Mouse (Mus musculus) E14TG2a.4 (cell line): ENCODE measurements around the gene Tgfbrap1.
A peak's percentile ranks its signal among the peaks of the same experiment; 100 is the strongest.

Source experiments
- H3K27me3 ChIP-seq: 2 replicates; pipeline ENCODE4 v1.6.1; 2014; ENCODE audit warnings: low read length, control low read depth; ENCODE audit not compliant: insufficient read depth
- H3K36me3 ChIP-seq: 2 replicates; pipeline ENCODE4 v1.6.1; 2014; ENCODE audit warnings: low read length, control low read depth; ENCODE audit not compliant: insufficient read depth
- H3K4me1 ChIP-seq: replicated peaks from 2 replicates; pipeline ENCODE4 v1.6.1; 2014; ENCODE audit warnings: low read depth, low read length, control low read depth
- H3K4me3 ChIP-seq: replicated peaks from 2 replicates; pipeline ENCODE4 v1.5.1; 2014; ENCODE audit warnings: mild to moderate bottlenecking, low read length
- H3K9me3 ChIP-seq: 2 replicates; pipeline ENCODE4 v1.6.1; 2014; ENCODE audit warnings: low read length, control low read depth
- CTCF ChIP-seq: conservative IDR thresholded peaks from 2 replicates; pipeline ENCODE4 v1.5.1; 2014; ENCODE audit warnings: low read length
- NANOG ChIP-seq: IDR thresholded peaks from 2 replicates; pipeline ENCODE4 v1.6.1; 2014; ENCODE audit warnings: borderline replicate concordance, low read length, mixed read lengths
- POU5F1 ChIP-seq: IDR thresholded peaks from 2 replicates; pipeline ENCODE4 v1.6.1; 2014; ENCODE audit warnings: low read length, borderline replicate concordance

Tgfbrap1 gene

DNA sequence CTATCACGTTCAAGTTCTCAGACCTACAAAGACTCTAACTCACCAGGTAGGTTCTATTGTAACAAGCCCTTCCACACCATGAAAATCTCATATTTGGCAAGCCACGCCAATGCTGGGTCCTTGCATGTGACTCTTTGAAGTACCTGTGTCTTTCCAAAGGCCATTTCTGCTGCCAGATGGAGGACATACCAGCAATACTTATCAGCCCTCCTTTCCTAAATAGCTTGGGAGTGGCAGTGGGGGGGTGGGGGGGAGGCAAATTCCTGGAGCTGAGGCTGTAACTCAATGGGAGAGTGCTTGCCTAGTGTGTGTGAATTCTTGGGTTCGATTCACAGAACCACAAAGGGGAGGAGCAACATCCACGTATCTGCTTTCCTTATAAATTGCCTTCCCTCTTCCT, 26.3 kb upstream of the Tgfbrap1 start:
- Histone ChIP-seq H3K27me3 (peaks cover 16% of the 10 kb centered on the region), H3K4me3 (no peak overlapping the region), H3K4me1 (peaks cover 12% of the 10 kb centered on the region; the same call in 1 of the 2 replicates), H3K9me3 (no peaks in the 10 kb centered on the region), H3K36me3 (no peaks in the 10 kb centered on the region)
- no peak for TF ChIP-seq NANOG
- no peak for TF ChIP-seq POU5F1
- TF ChIP-seq CTCF: no peak

DNA sequence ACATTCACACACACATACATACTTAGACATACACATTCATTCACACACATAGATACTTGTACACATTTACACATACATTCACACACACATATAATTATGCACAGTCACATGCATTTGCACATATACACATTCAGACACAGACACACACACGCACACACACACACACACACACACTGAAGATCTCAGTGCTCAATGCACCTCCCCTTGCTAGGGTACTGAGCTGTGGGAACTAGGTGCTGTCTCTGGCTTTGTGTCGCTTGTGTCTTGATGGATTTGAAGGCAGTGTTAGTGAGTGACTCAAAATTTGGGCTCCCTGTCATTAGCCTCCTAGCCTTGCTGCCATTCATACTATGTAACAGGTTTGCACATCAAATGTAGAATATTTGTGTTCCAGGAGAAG, 24.2 kb upstream of the Tgfbrap1 start:
- TF ChIP-seq NANOG (no peak), POU5F1 (no peak), CTCF (no peak)
- Histone ChIP-seq H3K9me3 (peaks cover 7% of the 10 kb centered on the region; the same call in 1 of the 2 replicates), H3K36me3 (peaks cover 6% of the 10 kb centered on the region), H3K4me1 (peaks cover 7% of the 10 kb centered on the region; the same call in 1 of the 2 replicates), H3K4me3 (no peak overlapping the region), H3K27me3 (peaks cover 16% of the 10 kb centered on the region)

DNA sequence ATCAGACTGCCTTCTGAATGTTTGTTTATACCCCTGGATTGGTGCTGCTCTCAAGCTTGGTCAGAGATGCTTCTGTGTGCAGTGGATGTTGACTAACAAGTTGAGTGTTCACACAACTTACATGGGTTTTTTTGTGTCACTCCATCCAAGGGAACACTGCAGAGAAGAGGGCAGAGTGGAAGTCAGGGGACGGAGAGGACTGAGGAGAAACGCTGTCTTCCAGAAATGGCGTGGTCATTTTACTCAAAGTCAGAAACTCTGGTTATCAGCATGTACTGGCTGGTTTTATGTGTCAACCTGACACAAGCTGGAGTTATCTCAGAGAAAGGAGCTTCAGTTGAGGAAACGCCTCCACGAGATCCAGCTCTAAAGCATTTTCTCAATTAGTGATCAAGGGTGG, 22.5 kb upstream of the Tgfbrap1 start:
- Histone ChIP-seq H3K4me1 (peaks cover 7% of the 10 kb centered on the region; the same call in 1 of the 2 replicates), H3K27me3 (peaks cover 16% of the 10 kb centered on the region), H3K4me3 (no peak overlapping the region), H3K9me3 (peaks cover 7% of the 10 kb centered on the region; the same call in 1 of the 2 replicates), H3K36me3 (peaks cover 16% of the 10 kb centered on the region)
- TF ChIP-seq CTCF (no peak), NANOG (no peak), POU5F1 (no peak)

DNA sequence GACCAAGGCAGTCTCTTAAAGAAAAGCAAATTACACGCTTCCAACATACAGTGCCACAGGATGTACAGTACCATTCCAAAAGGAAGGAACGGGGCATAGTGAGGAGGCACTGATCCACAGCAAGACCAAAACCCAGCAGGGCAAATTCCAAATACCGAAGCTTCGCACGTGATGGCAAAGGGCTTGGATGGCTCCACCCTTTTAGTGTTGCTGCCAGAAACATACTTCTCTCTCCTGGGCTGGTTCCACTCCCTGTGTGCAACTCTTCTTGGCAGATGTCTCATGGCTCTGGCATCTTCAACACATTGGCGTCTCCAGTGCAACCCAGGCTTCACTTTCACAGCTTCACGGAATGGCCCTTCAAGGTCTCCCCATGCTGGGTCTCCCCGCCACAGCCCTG, 19.0 kb upstream of the Tgfbrap1 start:
- Histone ChIP-seq H3K36me3 (peaks cover 46% of the 10 kb centered on the region), H3K4me1 (no peaks in the 10 kb centered on the region), H3K27me3 (no peaks in the 10 kb centered on the region), H3K9me3 (peaks cover 7% of the 10 kb centered on the region; the same call in 1 of the 2 replicates), H3K4me3 (no peak overlapping the region)
- TF ChIP-seq NANOG (no peak), POU5F1 (no peak)

DNA sequence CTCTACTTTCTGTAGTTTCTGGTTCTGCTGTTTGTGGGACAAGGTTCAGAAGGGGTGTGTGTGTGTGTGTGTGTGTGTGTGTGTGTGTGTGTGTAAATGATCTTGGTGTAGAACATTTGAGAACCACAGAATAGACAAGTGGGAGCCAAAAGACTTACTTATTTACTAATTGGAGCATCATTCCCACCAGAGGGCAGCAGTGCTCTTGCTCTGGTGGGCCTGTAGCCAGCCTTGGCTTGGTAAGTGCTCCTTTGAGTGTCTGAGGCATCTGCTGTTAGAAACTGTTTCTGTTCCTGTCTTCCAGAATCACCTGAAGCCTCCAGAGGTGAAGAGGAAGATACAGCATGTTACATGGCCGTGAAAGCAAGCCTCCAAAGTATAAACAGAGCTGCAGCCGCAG, 14.4 kb upstream of the Tgfbrap1 start:
- H3K9me3 ChIP-seq: no peaks in the 10 kb centered on the region
- no peaks in the 10 kb centered on the region for H3K27me3 ChIP-seq
- peaks cover 21% of the 10 kb centered on the region for H3K4me1 ChIP-seq
- TF ChIP-seq POU5F1 (no peak), NANOG (no peak), CTCF (peak; percentile 41)
- peaks cover 66% of the 10 kb centered on the region for H3K36me3 ChIP-seq
- H3K4me3 ChIP-seq: no peak overlapping the region

DNA sequence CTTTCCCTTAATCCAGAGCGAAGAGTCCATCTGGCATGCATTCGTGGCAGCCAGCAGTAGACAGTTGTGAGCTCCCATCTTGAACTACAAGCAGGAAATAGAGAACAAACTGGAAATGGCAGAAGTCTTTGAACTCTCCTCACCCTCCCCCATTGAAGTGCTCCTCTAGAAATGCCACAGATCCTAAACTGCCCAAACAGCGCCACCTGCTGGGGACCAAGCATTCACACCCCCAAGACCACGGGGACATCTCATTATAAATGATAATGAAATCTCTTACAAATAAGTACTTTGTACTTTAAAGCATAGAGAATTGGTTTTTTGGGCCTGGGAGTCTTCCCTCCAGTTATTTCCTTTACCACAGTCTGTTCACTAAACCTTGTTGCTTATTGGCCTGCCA, 12.1 kb upstream of the Tgfbrap1 start:
- Histone ChIP-seq H3K4me3 (no peak overlapping the region), H3K36me3 (peaks cover 67% of the 10 kb centered on the region), H3K9me3 (no peaks in the 10 kb centered on the region), H3K27me3 (no peaks in the 10 kb centered on the region), H3K4me1 (peaks cover 21% of the 10 kb centered on the region)
- TF ChIP-seq CTCF (peak; percentile 79), POU5F1 (no peak)

DNA sequence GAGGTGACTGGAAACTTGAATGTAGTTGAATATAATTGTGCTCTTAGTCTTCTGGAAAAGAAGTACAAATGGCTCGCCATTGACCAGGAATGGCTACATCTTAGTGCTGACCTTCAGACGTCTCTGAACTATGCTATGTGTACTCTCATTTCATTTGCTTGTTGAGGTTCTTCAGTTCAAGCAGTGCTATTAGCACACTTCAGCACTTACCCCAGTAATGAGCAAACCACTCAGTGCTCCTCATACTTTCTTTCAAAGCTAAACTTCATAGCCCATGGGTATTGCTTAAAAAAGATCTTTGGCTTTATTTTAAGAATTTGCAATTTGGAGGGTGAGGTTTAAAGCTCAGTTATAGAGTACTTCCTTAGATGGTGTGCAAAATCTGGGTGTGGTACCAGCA, 10.3 kb upstream of the Tgfbrap1 start:
- Histone ChIP-seq H3K4me3 (no peak overlapping the region), H3K36me3 (peaks cover 49% of the 10 kb centered on the region), H3K27me3 (no peaks in the 10 kb centered on the region), H3K4me1 (peaks cover 21% of the 10 kb centered on the region), H3K9me3 (no peaks in the 10 kb centered on the region)
- no peak for TF ChIP-seq NANOG
- no peak for TF ChIP-seq POU5F1
- no peak for TF ChIP-seq CTCF

DNA sequence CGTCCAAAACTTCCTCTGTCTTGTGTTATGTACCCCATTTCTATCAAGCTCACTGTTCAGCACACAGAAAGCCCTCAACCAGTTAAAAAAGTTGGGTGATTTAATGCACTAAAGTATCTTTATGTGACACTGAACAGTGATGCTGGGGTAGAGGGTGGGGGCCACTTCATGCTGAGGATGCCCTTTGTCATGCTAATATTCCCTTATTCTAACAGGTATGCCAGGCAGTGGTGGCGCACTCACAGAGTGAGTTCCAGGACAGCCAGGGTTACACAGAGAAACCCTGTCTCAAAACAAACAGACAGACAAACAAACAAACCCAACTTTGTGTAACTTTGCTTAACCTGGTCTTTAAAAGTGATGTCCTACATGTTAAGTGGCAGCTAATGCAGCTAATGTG, 4.2 kb downstream of the Tgfbrap1 start:
- H3K36me3 ChIP-seq: peaks cover 11% of the 10 kb centered on the region; the same call in 1 of the 2 replicates
- no peak for TF ChIP-seq CTCF
- no peak for TF ChIP-seq POU5F1
- TF ChIP-seq NANOG: no peak
- H3K9me3 ChIP-seq: no peaks in the 10 kb centered on the region
- H3K4me1 ChIP-seq: peaks cover 44% of the 10 kb centered on the region
- peaks cover 20% of the 10 kb centered on the region for H3K27me3 ChIP-seq
- H3K4me3 ChIP-seq: no peak overlapping the region
